Mouse (Mus musculus): ENCODE data around the gene Mast3.

Mast3 gene

GRCm38 (mm10) chr8:70743656-70744590 is 60.9 kb downstream of the Mast3 start:
- DNase-seq (ENCODE audit: low read depth): no peak

GRCm38 (mm10) chr8:70742981-70743655 is 61.7 kb downstream of the Mast3 start:
- no peak for DNase-seq (ENCODE audit: low read depth)

GRCm38 (mm10) chr8:70742176-70742575 is 62.7 kb downstream of the Mast3 start:
- no peak for DNase-seq (ENCODE audit: low read depth)

GRCm38 (mm10) chr8:70741661-70742060 is 63.2 kb downstream of the Mast3 start:
- no peak for DNase-seq (ENCODE audit: low read depth)

- DNase-seq (ENCODE audit: low read depth): no peak
These were observed 66.6 kb downstream of the Mast3 start for GRCm38 (mm10) chr8:70738211-70738610.

GRCm38 (mm10) chr8:70737705-70738104 is 67.1 kb downstream of the Mast3 start:
- no peak for DNase-seq (ENCODE audit: low read depth)

GRCm38 (mm10) chr8:70730956-70731355 is 73.9 kb downstream of the Mast3 start:
- no peak for DNase-seq (ENCODE audit: low read depth)

GRCm38 (mm10) chr8:70729808-70730475 is 74.9 kb downstream of the Mast3 start:
- no peak for DNase-seq (ENCODE audit: low read depth)
